Mouse (Mus musculus): ENCODE measurements around the gene Olfr729.

The Olfr729 gene

DNA sequence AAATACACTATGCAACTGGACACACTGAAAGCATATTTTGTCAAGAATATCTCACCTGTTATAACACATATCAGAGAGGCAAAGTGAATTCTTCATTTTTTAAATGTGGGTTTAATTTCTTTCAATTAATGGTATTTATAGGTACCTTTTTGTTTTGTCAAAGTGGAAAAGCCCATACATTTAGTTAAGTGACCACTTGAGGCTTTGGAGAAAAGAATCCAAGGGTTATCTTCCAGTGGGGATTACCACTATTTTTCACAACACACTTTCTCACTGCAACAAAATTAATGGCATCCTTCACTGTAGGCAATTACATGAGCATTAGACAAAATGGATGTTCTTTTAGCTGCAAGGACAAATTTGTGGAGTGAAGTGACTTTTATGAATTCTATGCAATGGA, at the start of gene Olfr729:
Olfr729 (minus strand) TSS at position 101 of the 400 bp plus-strand sequence.
- DNase-seq (ENCODE audit: low read depth) = no peak

- DNase-seq (ENCODE audit: low read depth) = no peak
Observed at GRCm38 (mm10) chr14:50188098-50188497, 35.4 kb upstream of the Olfr729 start, which contains the start of gene Olfr730. Gene Olfr730, minus strand, starts transcription at chr14:50188198.

GRCm38 (mm10) chr14:50142580-50142979, 10.1 kb downstream of the Olfr729 start, which contains the start of gene Olfr728:
Gene Olfr728, minus strand, starts transcription at chr14:50142680.
- DNase-seq (ENCODE audit: low read depth) = no peak

GRCm38 (mm10) chr14:50122886-50123285, 29.8 kb downstream of the Olfr729 start, which contains the start of gene Olfr727:
Gene Olfr727, plus strand, starts transcription at chr14:50123186.
- no peak for DNase-seq (ENCODE audit: low read depth)
